Mouse (Mus musculus) CD4-positive, CD25-positive, alpha-beta regulatory T cell, adult 4 months (primary cell): ENCODE measurements around the gene Efna2. TPM values are rescaled to one million over a fixed set of nuclear protein-coding genes. Genes with fewer than 3 reads are reported as not detected.

Source experiments
- ATAC-seq: one replicate; pipeline ENCODE4 v1.8.0; 2017
- polyA plus RNA-seq, 2 experiments: library from polyadenylated mRNA; unstranded; fragments of 100-300 nt; shearing (Covaris generic); gene quantifications; one replicate each; pipeline ENCODE4 v1.2.1; 2017

The Efna2 gene
- polyA plus RNA-seq: under 1 TPM in 1 of 2 experiments, not detected in 1; 0.28 TPM

DNA sequence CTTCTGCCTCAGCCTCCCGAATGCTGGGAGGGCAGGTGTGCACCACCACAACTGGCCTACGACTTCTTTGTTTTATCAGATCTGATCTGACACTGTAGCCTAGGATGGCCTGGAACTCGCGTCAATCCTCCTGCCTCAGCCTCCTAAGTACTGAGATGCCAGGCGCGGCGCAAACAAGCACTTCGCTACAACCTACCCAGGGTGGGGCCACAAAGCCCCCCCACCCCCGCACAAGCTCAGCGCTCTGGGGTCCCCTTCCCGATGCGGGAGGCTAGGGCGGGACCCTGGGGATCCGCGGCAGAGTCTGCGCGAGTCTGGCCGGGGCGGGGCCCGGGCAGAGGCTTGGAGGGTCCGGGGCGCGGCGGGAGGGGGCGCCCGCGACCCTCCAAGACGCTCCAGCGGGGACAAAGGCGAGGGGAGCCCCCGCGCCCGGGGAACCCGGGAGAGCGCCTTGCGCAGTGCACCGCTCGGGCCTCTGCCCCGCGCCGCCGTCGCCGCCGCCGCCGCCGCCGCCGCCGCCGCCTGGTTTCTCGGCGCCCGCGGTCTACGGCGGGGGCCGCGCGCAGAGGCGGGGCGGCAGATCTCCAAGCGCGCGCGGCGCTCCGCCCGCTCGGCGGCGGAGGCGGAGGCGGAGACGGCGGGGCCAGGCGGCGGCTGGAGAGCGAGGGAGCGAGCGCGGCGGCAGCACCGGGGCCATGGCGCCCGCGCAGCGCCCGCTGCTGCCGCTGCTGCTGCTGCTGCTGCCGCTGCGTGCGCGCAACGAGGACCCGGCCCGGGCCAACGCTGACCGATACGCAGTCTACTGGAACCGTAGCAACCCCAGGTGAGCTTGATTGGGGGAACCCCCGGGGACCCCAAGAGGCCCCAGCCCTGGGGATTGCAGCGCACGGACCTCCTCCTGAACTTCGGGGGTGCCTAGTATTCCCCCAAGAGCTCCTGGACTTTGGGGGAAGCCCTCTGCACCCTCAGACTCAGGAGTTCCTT, at the start of gene Efna2:
Gene Efna2 (plus strand): TSS at position 415 of the 984 bp plus-strand sequence.
- peak; percentile 23 for ATAC-seq

DNA sequence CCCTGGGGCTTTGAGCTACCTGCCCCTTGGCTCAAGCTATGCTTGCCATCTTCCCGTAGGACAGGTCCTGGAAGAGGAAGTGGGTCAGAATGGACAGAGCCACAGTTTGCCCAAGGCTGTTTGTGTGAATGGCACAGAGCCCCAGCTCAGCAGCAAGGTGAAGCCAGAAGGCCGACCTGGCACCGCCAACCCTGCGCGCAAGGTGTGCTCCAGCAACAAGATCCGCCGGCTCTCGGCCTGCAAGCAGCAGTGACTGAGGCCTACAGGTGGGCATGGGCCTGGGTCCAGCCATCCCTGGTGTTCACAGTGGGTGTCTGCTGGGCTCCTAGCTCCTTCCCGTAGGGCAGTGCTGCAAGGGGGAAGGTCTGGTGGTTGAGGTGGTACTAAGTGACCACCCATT, 49.4 kb upstream of the Efna2 start:
- no peak for ATAC-seq

DNA sequence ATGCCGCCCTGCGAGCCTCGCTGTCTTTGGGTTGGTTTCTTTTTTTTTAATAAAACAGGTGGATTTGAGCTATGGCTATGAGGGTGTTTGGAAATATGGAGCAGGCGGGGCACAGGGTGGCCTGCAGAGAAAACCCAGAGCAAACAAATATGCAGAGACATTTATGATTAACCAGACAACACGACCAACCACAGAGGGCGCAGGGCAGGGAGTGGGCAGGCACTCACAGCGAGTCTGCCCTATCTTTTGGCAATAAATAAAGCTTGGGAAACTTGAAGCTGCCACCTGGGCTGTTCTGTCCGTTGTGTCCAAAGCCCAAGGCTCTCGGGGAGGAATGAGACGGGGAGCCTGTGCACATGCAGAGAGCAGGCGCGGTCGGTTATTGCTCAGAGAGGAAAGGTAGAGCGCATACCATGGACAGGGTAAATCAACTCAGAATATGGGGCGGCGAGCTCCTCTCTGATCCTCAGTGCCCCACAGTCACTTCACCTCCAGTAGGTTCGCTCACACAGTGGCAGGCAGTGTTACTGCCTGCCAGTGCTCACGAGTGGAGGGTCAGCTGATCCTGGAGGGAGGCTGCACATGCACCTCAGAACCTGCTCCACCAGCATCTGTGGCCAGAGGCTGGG, 48.8 kb upstream of the Efna2 start:
- ATAC-seq: no peak

DNA sequence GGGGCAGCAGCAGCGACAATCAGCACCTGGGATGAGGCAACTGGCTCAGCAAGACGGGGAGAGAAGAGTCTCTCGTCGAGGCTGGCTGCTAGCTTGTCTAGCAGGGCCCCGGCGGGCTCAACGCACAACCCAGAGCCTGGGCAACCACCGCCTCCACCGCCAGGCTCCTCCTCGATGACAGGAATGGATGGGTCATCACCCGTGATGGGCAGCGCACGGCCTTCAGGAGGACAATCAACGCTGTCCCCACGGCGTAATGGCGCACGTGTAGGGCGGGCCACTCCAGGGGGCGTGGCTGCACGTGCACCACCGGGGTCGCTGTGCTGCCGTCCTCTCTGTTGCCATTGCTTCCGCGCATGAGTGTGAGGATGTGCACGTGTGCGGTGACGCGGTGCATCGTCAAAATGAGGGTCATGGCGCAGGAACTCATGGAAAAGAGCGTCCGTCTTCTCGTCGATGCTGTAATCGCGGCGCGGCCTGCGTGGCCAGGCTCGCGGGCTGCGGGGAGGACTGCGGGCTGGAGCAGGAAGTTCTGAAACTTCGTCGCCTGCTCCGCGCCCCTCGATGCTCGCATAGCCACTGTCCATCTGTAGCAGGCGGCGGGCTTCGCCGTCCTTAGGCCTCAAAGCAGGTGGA, 47.8 kb upstream of the Efna2 start:
- ATAC-seq: no peak

DNA sequence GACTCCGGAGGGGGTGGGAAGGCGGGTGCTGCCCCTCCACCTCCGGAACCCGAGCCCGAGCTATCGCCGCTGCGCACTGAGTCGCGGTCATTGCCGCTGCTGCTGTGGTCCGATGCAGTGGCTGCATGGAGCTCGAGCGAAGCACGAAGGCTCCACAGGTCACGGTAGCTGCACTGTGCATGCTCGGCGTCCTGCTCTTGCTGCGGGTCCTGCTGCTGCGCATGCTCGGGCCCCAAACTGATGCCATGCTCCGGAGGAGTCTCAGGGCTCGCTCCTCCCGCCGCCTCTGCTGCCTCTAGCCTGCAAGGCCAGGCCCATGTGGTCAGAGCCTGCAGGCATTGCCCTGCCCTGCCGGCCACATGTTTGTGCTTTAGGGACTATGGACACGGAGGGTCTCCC, 47.3 kb upstream of the Efna2 start:
- ATAC-seq: no peak

DNA sequence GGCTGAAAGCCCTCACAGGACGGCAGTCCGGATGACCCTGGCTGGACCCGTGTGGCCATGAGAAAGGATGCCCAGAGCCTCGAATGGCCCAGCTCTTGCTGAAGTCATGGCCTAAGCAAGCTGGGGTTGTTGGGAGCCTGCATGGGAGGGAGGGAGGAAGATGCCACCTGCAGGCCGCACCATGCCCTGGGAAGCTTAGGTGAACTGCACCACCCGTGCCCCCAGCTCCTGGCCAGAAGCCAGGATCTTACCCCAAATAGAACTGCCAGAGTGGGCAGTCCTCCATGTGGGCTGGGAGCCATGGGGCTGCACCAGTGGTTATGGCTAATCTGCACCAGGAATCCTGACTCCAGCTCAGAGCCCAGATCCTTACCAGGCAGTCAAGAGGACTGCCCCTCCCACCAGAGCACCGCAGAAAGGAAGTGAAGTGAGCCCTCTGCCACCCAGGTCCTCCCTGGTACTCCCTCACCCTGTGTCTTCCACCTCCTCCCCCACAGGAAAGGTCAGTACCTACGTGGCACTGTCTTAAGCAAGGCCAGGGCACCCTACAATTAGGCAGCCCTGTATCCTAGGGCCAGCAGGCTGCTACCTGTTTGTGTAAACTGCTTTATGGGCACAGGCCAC, 45.9 kb upstream of the Efna2 start:
- ATAC-seq: no peak

DNA sequence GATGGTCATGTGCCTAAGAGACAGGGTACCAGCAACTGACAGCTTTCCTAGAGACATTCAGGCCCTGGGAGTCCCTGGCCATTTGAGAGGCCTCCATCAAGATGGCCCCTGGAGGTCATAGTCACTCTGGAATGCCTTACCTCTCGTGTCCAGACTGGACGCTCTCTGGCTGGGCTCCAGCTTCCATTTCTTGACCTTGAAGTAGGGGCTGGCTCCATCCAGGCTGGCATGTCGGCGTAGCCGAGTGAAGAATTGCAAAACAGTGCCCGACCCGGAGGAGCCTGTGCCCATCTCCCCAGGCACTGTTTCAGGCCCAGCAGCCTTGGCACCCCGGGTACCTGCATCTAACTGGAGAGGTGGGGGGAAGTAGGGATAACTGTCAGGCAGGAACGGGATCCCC, 44.9 kb upstream of the Efna2 start:
- ATAC-seq: no peak

DNA sequence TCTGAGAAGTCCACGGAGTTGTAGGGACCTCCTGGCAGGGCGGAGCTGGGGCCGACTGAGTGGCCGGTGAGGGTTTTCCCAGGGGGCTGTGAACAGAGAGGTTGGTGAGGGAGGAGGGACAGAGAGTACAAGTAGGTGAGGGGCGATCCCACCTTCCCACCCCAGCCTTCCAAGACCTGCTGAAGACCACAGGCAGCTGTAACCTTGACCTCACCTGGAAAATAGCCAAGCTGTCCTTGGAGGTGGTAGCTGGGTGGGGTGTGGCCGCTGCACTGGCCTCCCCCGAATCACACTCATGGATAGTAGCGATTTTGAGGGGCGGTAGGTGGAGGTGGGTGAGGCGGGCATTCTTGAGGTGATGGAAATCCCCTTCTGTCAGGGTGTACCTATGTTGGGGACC, 44.1 kb upstream of the Efna2 start:
- no peak for ATAC-seq

DNA sequence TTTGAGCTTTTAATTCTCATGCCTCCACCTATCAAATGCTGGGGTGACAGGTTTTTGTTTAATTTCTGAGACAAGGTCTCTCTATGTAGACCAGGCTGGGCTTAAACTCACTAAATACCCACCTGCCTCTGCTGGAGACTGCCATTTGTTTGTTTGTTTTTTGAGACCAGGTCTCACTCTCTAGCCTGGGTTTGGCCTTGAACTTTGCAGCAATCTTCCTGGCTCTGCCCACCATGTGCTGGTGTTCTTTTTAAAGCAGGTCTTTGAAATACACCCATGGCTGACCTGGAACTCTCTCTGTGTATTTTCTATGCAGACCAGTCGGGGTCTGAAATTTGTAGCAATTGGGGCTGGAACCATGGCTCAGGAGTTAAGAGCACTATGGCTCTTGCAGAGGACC, 43.6 kb upstream of the Efna2 start:
- no peak for ATAC-seq

DNA sequence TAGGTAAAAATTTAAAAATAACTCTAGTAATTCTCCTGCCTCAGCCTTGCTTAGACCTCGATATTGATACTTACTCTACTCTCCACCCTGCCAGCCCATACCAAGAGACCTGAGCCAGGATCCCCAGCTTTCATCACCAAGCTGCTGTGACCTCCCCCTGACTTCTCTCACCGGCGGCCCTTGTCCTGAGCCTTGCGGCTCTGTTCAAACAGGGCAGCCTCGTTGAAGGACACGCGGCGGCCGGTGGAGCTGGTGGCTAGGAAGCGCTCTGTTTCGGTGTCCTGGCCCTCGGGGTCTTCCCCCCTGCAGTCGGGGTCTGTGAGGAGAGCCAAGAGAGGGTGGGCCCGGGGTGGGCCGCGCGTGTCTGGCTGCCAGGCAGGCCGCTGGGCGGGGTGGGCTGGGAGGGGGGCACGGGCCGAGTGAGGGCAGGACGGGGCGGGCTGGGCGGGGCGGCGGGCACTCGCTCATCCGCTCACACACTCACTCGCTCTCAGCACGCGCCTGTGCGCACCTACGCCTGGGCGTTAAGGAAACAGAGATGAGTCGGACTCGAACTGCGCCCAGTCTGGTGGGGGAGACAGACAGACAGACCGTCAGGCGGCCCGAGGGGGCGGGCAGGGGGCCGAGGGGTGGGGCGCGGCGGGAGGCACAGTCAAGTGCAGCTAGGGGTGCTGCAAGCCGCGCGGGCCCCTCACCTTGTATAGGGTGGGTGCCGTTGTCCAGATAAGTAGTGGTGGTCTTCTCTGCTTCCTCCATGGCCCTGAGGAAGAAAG, 42.9 kb upstream of the Efna2 start:
- ATAC-seq: no peak

DNA sequence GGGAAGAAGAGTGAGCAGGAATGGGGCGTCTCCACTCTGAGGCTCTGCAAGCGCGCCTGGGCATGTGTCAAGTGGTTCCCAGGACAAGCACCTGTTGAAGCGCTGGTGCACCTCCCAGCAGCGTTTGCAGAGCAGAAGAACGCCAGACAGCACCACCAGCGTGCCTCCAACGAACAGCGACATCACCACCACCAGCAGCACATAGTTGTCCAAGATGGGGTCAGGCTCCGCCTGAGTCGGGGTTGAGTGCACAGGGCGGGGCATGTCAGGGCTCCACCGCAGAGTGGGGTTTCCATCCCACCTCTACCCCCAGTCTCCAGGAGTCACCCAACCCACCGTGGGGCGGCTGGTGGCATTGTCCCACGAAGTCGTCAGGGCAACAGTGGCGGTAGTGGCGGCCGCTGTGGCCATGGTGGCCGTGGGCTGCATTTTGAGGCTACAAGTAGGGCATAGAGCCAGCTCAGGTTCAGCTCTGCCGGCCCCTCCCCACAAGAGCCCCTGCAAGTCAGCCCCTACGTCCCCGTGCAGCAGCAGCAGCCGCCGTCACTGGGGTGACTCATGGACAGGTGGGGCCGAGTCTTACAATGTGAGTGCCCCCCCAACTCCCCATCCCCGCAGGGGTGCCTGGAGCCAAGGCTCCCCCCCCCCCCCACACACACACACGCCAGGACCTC, 42.2 kb upstream of the Efna2 start:
- no peak for ATAC-seq

DNA sequence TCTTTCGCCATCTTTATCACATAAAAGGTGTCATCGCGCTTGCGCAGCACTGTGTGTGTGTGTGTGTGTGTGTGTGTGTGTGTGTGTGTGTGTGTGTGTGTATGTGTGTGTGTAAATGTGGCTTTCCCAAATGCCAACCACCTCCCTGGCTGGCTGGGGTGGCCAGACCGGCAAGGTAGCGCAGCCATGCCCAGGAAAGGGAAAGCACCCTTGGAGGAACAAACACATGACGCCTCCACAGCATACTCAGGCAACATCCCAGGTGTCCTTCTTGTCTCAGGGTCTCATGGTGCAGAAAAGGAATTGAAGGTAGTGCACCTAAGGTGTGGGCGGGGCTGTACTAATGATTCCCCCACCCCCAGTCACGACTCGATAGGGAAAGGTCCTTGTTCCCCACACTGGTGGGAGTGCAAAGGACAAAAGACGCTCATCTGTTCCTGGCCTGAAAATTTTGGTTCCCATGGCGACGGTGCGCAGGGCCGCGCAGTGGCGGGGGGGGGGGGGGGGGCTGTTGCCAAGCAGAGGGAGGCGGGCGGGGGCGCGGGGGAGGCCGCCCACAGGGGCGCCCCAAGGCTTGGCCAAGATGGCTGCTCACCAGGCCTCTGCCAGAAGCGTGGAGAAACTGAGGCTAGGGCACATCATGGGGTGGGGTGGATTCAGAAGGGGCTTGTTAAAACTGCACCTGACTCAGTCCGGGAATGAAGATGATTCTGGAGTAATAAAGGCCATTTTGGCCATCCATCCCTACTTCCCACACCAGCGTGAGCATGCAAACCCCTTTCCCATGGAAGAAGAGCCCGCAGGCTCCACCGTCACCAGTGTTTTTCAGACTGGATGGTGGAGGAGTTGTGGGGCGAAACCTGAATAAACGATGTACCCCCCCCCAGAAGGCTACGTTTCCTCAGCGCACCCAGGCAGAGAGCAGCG, 41.4 kb upstream of the Efna2 start:
- ATAC-seq: no peak

DNA sequence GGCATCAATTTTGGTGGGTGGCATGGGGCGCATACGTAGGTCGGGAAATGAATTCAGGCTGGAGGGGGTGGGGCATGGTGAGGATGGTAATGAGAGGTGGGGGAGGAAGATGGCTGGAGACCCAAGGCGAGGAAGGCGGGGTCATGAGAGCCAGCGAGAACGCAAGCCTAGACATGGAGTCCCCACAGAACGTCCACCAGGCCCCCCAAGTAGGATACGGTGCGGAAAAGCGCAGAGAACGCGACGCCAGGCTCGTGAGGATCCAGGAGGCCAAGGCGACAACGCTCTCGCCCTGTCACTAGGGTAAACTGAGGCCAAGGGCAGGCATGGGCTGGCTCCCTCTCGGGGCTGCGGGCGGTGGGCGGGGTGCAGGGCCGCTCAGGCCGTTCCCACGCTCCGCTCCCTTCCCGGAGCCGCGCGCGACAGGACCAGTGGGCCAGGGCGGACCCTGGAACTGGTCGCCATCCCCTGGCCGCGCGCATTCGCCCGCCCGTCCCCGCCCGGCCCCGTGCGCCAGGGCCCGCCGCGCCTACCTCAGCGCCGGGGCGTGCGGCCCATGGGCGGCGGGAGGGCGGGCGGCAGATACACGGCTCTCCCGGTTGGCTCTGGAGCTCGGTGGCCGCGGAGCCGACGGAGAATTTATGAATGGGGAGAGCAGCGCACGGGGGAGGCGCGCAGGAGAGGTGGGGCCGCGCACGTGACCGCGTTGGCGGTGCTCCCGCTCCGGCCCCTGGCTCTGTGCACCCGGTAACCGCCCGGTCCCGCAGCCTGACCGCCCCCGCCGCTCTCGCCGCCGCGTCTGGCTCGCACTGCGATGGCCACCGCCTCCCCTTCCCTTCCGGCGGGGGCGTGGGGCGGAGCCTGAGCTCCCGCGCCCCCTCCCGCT, 40.5 kb upstream of the Efna2 start, which contains the start of gene Atp5d:
Gene Atp5d (plus strand): TSS at position 80 of the 886 bp plus-strand sequence.
- ATAC-seq: peak; percentile 4

DNA sequence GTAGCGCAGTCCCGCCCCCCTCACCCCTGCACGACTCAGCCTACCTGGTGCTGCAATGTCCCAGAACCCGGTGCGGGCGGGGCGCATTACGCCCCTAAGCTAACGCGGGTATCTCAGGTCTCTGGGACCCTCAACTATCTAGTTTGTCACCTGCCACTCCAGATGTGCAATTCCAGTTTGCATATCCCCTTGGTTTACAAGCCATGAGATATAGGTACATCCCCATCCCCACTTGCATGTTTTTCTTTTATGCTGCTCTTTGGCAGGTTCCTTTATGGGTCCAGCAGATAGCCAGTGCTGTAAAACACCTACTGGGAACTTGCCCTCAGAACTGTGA, 39.9 kb upstream of the Efna2 start:
- no peak for ATAC-seq

DNA sequence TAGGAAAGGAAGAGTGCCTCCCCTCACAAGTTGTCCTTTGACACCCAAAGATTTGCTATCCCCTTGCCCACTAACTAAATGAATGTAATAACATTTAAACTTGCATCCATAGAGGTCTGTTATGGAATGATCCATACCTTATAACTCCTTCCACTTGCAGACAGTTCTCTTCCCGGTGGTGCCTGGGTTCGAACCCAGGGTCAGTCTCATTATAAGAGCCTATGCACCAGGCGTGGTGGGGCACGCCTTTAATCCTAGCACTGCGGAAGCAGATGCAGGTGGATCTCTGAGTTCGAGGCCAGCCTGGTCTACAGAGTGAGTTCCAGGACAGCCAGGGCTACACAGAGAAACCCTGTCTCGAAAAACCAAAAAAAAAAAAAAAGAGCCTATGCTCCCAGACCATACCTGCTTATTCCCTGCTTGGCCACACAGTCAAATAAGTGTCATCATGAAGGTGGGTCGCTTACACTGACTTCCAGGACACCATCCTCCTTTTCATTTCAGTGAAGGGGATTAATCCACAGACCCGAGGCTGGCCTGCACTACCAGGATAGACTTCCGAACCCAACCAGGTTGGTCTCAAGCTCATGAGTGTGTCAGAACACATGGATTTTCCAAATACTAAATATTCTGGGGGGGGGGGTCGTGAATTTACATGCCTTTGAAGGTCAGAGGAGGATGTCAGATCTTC, 39.2 kb upstream of the Efna2 start:
- no peak for ATAC-seq

DNA sequence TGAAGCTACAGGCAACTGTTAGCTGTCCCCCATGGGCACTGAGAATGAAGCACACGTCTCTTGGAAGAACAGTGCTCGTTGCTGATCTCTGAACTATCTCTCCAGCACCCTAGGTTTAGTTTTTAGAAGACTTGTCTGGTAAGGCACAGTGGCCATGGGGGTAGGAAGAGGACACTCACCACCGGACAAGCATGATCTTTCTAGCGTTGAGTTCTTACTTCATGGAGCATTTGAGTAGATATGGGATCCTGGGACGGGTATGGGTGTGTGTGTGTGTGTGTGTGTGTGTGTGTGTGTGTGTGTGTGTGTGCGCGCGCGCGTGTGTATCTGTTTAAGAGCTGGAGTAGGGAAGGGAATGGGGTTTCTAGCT, 38.6 kb upstream of the Efna2 start, which contains the start of gene Cbarp:
Gene Cbarp (minus strand): TSS at position 170 of the 370 bp plus-strand sequence.
- no peak for ATAC-seq

DNA sequence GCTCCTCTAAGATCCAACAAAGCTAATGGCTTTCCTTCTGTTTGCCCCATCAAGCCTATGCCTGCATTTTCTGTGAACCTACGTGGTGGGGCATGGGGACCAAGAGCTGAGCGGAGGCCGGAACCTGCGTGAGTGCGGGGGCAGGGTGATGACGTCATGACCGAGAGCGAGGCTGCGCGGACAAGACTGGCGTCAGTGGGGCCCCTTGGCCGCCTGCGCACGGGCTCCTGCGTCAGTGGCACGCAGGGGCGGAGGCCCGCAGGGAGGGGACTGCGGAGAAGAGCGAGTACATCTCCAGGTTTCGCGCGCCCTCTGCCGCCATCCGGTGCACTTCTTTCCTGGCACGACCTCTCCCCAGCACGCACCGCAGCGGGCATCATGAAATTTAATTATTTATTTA, 38.0 kb upstream of the Efna2 start:
- peak; percentile 79 for ATAC-seq

DNA sequence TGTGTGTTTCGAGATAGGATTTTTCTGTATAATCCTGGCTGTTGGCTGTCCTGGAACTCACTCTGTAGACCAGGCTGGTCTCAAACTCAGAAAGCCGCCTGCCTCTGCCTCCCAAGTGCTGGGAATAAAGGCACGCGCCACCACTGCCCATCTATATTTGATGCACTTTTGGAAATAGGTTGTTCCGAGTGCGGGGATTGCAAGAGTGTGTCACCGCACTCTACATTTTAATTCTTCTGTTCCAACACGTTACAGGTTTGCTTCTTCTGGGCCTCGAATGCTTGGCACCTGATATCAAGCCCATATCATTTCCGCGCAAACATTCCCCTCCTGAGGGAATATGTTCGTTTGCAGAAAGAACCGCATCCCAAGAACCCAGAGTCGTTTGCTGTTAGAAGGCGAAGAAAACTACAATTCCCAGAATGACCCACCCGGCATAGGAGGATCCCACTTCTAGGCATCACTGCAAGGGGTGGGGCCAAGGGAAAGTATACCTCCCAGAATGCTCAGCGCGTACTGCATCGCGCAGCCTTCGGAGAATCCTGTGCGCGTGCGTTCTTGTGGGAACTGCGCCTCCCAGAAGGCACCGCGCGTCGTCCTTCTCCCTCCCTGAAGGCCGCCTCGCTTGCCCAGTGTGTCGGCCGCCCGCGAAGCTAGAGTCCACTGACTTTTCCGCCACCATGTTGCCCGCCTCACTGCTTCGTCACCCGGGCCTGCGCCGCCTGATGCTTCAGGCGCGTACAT, 37.3 kb upstream of the Efna2 start:
- ATAC-seq: peak; percentile 64
